Mouse (Mus musculus): ENCODE data around the gene Armc12.

Armc12 gene

DNA sequence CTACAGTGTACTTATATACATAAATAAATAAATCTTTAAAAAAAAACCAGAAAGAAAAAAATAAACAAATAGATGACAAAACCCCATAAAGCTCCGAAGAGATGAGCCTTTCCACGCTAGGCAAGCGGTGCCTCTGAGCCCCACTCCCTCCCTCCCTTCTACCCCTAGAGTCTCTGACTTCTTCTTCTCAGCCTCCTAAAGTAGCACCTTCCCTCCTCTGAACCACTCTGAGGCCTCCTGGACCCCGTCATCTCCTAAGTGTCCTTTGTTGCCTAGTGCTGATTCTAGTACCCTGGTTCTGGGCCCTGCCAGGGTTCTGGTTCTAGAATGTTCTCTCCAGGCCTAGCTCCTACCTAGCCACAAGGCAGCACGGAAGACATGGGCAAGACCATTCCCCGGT is at the start of gene Armc12:
TSS of gene Armc12 (plus strand) at position 301 of the 400 bp plus-strand sequence.
- DNase-seq (ENCODE audit: low read depth) = no peak

GRCm38 (mm10) chr17:28484704-28485445 is 45.7 kb upstream of the Armc12 start:
- peak; percentile 58 for DNase-seq (ENCODE audit: low read depth)

DNA sequence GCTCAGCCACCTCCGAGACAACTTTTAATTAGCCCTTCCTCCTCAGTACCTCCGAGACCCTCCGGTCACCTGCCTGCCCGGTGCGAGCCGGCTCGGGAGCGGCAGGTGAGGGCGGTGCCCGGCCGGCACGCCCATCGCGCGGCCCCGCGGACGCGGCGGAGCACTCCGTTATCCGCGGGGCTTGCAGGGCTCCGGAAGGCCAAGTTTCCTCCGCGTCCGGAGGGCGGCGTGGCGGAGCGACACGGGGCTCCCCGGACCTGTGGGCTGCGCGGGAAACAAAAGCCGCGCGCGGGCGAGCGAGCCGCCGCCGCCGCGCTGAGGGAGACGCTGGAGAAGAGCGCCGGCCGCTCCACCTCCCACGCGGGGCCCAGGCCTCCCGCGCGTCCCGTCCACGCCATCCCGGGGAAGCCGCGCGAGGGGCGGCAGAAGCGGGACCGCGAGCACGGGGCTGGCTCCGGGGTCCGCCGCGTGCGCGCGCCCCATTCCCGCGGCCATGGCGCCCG is 45.1 kb upstream of the Armc12 start:
- DNase-seq (ENCODE audit: low read depth) = peak; percentile 73

DNA sequence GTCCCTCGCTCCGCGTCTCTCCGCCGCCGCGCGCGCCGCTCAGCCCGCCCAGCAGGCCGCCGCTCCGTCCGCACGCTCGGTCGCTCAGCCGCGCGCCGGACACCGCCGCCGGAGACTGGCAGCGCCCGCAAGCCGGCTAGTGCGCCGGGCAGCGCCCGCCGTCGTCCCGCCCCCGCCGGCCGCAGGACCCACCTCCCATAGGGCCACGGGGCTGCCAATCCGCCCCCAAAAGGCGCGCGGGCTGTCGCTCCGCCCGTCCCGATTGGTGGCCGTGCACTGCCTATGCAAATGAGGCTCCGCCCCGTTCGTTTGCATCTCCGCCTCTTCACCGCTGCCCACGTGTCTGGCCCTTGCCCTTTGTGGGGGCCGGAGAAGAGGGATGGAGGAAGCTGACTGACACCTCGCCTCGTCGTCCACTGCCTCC is 44.6 kb upstream of the Armc12 start:
- peak; percentile 96 for DNase-seq (ENCODE audit: low read depth)

- DNase-seq (ENCODE audit: low read depth) = no peak
Observed at GRCm38 (mm10) chr17:28486720-28487119, 43.9 kb upstream of the Armc12 start.

- DNase-seq (ENCODE audit: low read depth) = peak; percentile 58
Observed at GRCm38 (mm10) chr17:28487584-28488257, 42.9 kb upstream of the Armc12 start.

DNA sequence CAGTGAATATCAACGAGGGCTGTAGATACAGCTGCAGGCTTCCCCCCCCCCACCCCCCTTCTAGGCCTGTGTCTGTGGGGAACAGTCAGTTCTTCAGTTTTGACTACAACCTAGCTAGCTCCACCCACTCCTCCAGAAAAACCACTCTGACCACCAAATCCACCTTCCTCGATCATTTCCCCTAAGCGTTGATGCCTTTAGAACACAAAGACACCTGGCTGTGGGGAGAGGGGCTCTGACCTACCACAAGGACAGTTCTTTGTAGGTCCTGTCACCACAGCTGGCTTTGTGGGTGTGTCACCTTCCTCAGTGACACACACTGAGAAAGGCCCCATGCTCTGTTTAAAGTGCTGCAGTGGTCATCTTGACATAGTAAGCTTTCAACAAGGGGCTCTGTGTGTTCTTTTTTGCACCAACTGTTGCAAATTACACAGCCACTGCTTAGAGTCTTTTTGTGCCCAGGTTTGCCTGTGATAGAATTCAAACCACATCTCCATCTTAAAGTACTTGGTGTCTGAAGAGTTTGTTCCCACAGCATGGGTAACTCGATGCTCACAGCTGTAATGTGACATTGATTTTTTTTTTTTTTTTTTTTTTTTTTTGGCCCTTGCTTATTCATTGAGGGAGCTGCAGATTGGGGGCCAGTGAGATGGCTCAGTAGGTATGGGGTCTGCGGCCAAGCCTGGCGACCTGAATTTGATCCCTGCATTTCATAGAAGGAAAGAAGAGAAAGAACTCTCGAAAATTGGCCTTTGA is 42.2 kb upstream of the Armc12 start:
- DNase-seq (ENCODE audit: low read depth) = peak; percentile 84

GRCm38 (mm10) chr17:28491035-28491770 is 39.4 kb upstream of the Armc12 start:
- DNase-seq (ENCODE audit: low read depth) = no peak

DNA sequence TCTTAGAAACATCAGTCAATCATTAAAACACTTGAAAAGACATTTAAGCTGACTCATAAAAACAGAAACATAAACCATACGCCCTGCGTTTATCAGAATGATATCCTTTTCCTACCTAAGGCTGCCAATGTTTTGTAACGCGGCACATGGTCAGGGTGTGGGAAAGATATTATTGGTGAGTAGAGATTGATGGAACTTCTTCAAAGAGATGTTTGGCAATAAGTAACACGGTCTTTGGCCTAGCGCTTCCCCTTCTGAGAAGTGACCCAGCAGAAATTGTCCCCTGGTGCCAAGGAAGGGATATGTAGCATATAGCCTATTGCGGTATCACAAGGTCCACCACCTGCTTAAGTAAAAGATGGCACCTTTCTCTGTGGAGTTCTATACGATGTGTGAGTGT is 34.8 kb upstream of the Armc12 start:
- DNase-seq (ENCODE audit: low read depth) = no peak

DNA sequence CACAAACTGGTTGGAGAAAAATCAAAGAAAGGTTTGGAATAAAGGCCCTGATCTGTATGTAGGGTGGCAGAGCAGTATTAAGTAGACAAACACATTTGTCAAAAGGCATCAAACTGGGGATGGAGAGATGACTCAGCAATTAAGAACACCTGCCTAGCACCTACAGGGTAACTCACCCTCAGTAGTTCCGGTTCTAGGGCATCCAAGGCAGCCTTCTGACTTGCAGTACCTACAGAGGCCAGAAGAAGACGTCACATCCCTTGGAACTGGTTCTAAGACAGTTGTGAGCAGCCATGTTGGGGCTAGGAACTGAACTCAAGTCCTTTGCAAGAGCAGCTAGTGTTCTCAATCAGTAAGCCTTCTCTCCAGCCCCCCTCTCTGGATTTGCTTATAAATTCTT is 31.4 kb upstream of the Armc12 start:
- DNase-seq (ENCODE audit: low read depth) = peak; percentile 37

GRCm38 (mm10) chr17:28500465-28500864 is 30.1 kb upstream of the Armc12 start:
- DNase-seq (ENCODE audit: low read depth) = peak; percentile 65

DNA sequence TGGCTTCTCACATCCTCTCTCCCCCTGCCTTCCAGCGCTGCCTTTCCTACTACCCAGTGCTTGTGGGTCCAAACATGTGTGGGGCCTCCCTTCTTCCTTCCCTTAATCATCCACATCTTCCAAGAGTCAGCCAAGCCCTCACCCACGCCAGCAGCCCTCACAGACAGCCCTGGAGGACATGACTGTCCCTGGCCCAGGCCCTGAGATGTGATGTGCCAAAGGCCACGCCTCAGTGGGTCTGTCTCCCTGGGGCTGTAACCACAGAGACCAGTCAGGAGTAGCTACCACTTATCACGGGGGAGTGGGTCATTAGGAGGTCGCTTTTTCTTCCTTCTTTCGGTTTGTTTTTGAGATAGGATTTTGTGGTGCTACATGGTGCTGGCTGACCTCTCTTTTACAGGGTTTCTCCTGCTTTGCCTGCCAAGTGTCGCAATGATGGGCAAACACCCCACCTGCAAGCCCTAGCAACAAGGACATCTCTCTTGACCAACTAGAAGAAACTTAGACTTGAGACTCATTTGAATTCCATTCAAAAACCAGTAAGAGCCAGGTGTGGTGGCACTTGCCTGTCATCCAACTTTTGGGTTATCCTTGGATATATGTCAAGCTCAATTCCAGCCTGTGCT is 28.3 kb upstream of the Armc12 start:
- no peak for DNase-seq (ENCODE audit: low read depth)

- no peak for DNase-seq (ENCODE audit: low read depth)
Observed at GRCm38 (mm10) chr17:28504182-28504581, 26.4 kb upstream of the Armc12 start.

DNA sequence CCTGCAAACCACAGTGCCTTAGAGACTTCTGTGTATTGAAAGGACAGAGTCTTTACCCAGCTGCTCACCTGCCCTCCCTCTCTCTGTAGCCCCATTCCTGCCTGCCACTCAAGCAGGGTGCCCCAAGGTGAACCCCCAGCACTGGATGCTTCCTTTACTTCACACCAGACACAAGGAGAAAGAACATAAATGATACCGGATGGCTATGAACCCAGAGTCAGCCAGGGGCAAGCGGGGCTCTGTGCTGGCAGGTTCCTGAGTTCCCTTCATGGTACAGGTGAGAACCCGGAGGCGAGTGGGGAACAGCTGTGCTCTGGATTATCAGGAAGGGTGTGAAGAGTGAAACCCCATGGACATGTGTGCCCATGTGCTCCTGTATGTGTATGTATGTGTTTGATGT is 25.0 kb upstream of the Armc12 start:
- DNase-seq (ENCODE audit: low read depth) = no peak

GRCm38 (mm10) chr17:28506895-28507294 is 23.7 kb upstream of the Armc12 start:
- DNase-seq (ENCODE audit: low read depth) = no peak

GRCm38 (mm10) chr17:28507496-28507895 is 23.1 kb upstream of the Armc12 start:
- peak; percentile 24 for DNase-seq (ENCODE audit: low read depth)

GRCm38 (mm10) chr17:28510445-28511342 is 19.9 kb upstream of the Armc12 start:
- DNase-seq (ENCODE audit: low read depth) = peak; percentile 60

- peak; percentile 66 for DNase-seq (ENCODE audit: low read depth)
Observed at GRCm38 (mm10) chr17:28511616-28512541, 18.7 kb upstream of the Armc12 start.

DNA sequence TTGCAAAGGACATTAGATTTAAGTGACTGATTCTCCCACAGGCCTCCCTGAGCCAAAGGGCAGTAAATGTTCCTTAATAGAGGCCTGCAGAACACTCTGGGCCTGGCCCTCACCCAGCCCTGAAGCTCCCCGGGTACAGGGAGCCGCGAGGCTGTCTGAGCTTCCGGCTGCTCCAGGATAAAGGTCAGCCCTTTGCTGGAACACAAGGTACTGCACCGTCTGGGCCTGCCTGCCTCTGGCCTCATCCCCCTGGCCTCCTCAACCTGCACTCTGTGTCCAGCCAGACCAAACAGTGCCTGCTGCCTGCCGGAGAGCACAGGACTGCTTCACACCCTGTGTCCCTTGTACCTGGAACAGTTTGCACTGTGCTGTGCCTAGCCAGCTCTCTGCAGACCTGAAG is 17.9 kb upstream of the Armc12 start:
- no peak for DNase-seq (ENCODE audit: low read depth)

Data from induced T-regulatory cell, adult 2 months (primary cell).